Mouse (Mus musculus) cerebellum, postnatal 36 days (tissue): ENCODE data around the gene Fcrl1.
"Not testable (repeated sequence)": the region's sequence is repeated elsewhere in the genome, so short reads cannot be mapped to it uniquely, and the experiment has no call there.

ENCODE experiments used
- DNase-seq, 2 experiments: peaks; one replicate each; pipeline ENCODE4 v3.0.0; 2021 to 2022; ENCODE audit warnings: mixed read lengths in 2 of 2

Fcrl1 gene

GRCm38 (mm10) chr3:87376195-87377165, at the start of gene Fcrl1:
Fcrl1 (plus strand) TSS chr3:87376387.
- DNase-seq, result no peak

- DNase-seq, result no peak
These were observed 38.3 kb upstream of the Fcrl1 start for GRCm38 (mm10) chr3:87337899-87338298.

GRCm38 (mm10) chr3:87350992-87351391, 25.2 kb upstream of the Fcrl1 start:
- DNase-seq, result not testable (repeated sequence)

- no peak for DNase-seq
These were observed 18.6 kb upstream of the Fcrl1 start, which contains the start of gene Cd5l for GRCm38 (mm10) chr3:87357581-87357980. Cd5l (plus strand) TSS chr3:87357881.

GRCm38 (mm10) chr3:87359215-87359614, 17.0 kb upstream of the Fcrl1 start:
- no peak for DNase-seq

GRCm38 (mm10) chr3:87360466-87360865, 15.7 kb upstream of the Fcrl1 start:
- DNase-seq, result no peak

DNA sequence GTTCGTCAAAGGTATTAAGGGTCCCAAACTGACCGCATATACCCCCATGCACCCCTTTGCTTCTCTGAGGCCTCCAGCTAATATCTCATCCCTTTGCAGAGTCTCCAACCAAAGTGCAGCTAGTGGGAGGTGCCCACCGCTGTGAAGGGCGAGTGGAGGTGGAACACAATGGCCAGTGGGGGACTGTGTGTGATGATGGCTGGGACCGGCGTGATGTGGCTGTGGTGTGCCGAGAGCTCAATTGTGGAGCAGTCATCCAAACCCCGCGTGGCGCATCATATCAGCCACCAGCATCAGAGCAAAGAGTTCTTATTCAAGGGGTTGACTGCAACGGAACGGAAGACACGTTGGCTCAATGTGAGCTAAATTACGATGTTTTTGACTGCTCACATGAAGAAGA, 10.5 kb upstream of the Fcrl1 start:
- no peak for DNase-seq

DNA sequence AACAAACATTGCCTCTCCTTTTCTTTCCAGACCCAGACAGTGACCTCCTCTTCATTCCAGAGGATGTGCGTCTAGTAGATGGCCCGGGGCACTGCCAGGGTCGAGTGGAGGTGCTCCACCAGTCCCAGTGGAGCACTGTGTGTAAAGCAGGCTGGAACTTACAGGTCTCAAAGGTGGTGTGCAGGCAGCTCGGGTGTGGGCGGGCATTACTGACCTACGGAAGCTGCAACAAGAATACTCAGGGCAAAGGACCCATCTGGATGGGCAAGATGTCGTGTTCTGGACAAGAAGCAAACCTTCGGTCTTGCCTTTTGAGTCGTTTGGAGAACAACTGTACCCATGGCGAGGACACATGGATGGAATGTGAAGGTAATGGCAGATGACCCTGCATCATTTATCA, 8.7 kb upstream of the Fcrl1 start:
- DNase-seq, result no peak

DNA sequence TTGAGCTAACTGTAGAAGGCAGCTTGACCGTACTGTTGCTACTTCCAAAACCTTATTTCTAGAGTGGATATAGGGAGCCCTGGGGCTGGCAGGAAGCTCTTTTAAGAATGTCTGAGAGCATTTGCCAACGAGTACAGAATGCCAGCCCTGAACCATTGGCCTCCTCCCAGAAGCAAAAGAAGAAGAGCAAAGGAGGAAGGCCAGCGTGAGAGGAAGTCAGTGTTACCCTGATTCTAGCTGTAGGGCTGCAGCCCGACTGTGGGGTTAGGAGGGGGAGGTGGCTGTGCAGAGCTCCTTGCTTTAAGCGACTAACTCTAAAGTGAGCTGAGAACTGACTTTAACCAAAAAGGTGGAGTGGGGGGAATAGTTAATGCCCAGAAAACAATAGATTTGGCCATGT, 7.0 kb upstream of the Fcrl1 start:
- DNase-seq, result no peak

DNA sequence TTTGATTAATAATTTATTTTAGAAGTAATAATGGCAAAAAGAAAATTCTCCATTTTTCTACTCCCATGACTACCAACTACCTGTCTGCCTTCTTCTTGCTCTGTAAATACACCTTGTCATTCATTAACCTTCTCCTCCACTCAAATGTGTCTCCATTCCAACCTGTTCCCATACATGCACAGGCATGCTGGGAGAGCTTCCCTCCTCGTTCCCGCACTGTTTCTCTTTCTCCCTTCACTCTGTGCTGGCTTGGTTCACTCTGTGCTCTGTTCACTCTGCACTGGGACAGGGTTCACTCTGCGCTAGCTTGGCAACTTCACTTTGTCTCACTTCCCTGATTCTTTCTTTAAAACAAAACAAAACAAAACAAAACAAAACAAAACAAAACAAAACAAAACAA, 1.0 kb downstream of the Fcrl1 start:
- DNase-seq, result no peak

GRCm38 (mm10) chr3:87377719-87378118, 1.5 kb downstream of the Fcrl1 start:
- no peak for DNase-seq

- DNase-seq, result not testable (repeated sequence)
These were observed 3.6 kb downstream of the Fcrl1 start for GRCm38 (mm10) chr3:87379641-87380315.

DNA sequence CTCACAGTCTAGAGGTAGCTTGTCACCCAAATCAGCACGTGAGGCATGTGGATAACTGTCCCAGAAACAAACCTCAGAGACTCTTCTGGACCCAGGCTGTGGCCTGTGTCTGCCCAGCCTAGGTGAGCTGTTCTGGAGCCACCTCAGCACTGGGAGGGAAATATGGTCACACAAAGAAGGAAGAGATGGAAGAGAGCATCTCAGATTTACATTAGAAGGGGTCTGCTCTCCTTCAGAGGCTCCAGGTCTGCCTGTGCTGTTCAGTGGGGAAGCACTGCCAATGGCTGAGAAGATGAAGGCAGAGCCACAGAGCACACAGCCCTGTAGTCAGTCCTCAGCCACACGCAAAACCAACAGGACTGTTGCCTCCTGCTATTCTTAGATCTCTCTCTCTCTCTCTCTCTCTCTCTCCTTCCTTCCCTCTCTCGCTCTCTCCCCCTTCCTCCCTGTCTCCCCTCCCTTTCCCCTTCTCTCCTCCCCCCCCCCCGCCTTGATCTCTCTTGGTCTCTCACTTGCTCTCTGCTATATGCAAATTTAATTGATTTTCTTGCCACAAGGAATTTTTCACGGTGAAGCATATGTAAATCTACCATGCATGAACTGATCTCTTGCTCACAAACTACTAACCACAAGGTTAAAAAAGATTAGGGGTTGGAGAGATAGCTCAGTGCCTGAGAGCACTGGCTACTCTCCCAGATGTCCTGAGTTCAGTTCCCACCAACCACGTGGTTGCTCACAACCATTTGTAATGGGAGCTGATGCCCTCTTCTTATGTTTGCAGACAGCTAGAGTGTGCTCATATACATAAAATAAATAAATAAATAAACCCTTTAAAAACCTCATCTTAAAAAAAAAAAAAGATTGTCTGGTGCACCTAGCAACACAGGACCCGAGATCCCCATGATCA, 5.9 kb downstream of the Fcrl1 start:
- no peak for DNase-seq

GRCm38 (mm10) chr3:87383308-87383707, 7.1 kb downstream of the Fcrl1 start:
- no peak for DNase-seq

DNA sequence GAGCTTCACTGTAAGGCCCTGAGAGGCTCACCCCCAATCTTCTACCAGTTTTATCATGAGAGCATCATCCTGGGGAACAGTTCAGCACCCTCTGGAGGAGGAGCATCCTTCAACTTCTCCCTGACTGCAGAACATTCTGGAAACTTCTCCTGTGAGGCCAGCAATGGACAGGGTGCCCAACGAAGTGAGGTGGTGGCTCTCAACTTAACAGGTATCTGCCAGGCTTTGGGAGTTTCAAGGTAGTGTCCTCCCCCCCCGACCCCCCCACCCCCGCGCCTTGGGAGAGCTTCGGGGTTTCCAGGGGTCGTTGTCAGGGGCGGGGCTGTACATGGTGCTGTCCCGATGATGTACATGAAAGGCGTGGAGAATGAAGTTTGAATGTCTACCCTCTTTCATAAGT, 8.9 kb downstream of the Fcrl1 start:
- no peak for DNase-seq

GRCm38 (mm10) chr3:87390935-87391334, 14.7 kb downstream of the Fcrl1 start:
- DNase-seq, result no peak

- DNase-seq, result no peak
These were observed 22.6 kb downstream of the Fcrl1 start for GRCm38 (mm10) chr3:87398809-87399208.

DNA sequence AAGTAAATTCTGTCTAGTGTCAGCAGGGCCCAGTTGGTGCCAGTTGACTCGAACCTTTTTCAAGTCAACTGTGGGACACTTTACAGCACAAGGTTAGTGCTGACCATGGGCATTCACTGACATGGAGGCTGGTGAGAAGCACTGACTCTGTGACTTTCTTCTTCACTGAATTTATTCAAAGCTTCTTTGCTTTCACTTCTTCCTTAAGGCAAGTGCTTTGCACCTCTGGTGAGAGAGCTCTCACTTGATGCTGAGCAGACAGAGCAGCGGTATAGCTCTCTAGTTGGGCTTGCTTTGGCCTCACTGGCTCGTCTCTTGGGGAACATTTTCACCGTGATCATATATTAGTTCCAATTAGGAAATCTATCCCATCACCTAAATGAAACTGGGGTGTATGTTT, 23.7 kb downstream of the Fcrl1 start:
- no peak for DNase-seq

DNA sequence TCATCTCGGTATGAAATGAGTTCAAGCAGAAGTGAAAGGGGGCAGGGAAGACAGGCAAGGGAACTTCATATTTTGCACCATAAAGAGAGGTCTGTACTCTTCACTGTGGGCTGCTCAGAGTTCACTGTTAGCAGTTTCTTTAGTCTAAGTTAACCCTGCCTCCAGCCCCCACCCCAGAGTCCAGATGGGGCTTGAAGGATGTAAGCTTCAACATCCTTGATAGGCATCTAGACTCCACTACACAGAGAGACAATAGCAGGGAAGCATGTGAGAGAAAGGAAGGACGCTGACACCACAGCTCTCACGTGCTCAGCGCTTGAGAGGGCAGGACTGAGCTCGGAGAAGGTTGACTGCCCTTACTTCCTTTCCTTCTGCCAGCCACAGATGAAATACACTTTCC, 25.1 kb downstream of the Fcrl1 start:
- no peak for DNase-seq

- no peak for DNase-seq
These were observed 32.0 kb downstream of the Fcrl1 start for GRCm38 (mm10) chr3:87408171-87408570.

DNA sequence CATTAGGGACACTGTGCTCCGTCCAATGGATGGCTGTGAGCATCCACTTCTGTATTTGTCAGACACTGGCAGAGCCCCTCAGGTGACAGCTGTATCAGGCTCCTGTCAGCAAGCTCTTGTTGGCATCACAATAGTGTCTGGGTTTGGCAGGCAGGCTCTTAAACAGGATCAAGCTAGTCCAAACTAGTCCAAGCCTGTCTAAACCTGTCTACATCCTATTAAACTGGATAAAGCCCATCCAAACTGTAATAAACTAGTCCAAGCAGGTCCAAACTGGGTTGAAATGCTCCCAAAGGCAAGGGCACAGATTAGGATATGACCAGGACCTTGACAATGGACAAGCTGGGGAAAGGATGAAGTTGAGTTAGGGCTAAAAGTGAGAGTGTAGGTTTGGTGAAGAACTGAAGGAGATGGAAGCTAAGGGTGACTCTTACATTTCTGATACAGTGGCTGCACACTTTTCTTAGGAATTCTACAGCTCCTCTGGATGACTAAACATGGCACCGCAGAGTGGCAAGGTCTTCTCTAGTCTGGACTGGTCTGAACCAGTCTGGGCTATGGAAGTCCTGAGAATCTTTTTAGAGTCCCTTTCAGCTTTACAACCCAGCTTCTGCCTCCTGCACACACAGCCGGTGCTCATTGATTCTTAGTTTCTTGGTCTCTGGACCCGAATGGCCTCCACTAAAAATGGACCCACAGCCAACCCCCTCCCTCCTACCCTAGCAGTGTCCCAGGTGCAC, 33.2 kb downstream of the Fcrl1 start:
- no peak for DNase-seq

DNA sequence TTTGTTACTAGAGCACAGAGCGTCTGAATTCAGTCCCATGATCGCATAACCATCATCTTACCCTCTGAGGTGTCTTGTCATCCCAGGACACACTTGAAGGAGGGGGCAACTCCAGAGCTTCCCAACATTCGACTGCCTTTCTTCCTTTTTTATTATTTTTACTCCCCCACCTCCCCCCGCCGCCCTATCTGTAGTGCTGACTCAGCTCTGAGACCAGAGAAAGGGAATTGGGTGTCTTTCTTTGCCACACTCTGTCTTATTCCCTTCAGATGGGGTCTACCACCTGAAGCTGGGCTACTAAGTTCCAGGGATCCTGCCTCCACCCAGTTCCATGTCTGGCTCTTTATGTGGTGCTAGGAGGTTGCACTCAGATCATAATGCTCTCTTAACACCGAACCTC, 34.4 kb downstream of the Fcrl1 start:
- DNase-seq, result no peak
